Mouse (Mus musculus) spleen, postnatal 4 days (tissue): Measurements from ENCODE around the gene Trappc12.

Experiments used
- DNase-seq, 2 experiments: peaks; one replicate each; pipeline ENCODE4 v3.0.0; 2022; ENCODE audit warnings: low spot score in 2 of 2

Gene Trappc12

GRCm38 (mm10) chr12:28688996-28689395 is 61.3 kb downstream of the Trappc12 start:
- no peak for DNase-seq

- DNase-seq: no peak
Observed at GRCm38 (mm10) chr12:28686199-28686879, 63.9 kb downstream of the Trappc12 start.

- DNase-seq: no peak
Observed at GRCm38 (mm10) chr12:28685771-28686170, 64.5 kb downstream of the Trappc12 start.

GRCm38 (mm10) chr12:28684674-28685073 is 65.6 kb downstream of the Trappc12 start:
- no peak for DNase-seq

- no peak for DNase-seq
Observed at GRCm38 (mm10) chr12:28675925-28676209, 74.4 kb downstream of the Trappc12 start.

- peak; percentile 73 to 88 for DNase-seq
Observed at GRCm38 (mm10) chr12:28675121-28675924, 74.9 kb downstream of the Trappc12 start, which contains the start of gene Adi1. Gene Adi1 (plus strand): TSS chr12:28675231.

- DNase-seq: no peak
Observed at GRCm38 (mm10) chr12:28674038-28674720, 76.1 kb downstream of the Trappc12 start.

- no peak for DNase-seq
Observed at GRCm38 (mm10) chr12:28667287-28667686, 83.0 kb downstream of the Trappc12 start.

GRCm38 (mm10) chr12:28666734-28667133 is 83.5 kb downstream of the Trappc12 start:
- DNase-seq: no peak

- no peak for DNase-seq
Observed at GRCm38 (mm10) chr12:28662628-28663027, 87.6 kb downstream of the Trappc12 start.

- peak; percentile 86 to 93 for DNase-seq
Observed at GRCm38 (mm10) chr12:28649141-28650110, 100.8 kb downstream of the Trappc12 start, which contains the start of gene Rnaseh1. Gene Rnaseh1 (plus strand): TSS chr12:28649602.
